8 mouse cellular contexts compared by ENCODE assay signal in genomic region chr2:144526981-144527820, GRCm38 (mm10). TPM values are rescaled to one million over a fixed set of nuclear protein-coding genes. Genes with fewer than 3 reads are reported as not detected.
DNase-seq lines count a peak whose midpoint lies in the region; ATAC-seq and TF ChIP-seq lines count a peak whose summit lies in the region.

Dzank1 (minus strand) TSS chr2:144527414.
Polr3f (plus strand) TSS chr2:144527718.

- peak; percentile 98 for ATAC-seq in forebrain, embryonic 12.5 days (ENCODE audit: low FRiP score)
- peak; percentile 98 for ATAC-seq in heart, postnatal 0 days (ENCODE audit: insufficient read depth, low read depth)
- peak; percentile 98 for ATAC-seq in liver, embryonic 16.5 days (ENCODE audit: low read depth)
- ATAC-seq in neural tube, embryonic 13.5 days (ENCODE audit: low read depth): peak; percentile 98

- peak within 1 kb of the TSS; percentile 82 for H3K4me2 ChIP-seq in forebrain, embryonic 12.5 days
- peak within 1 kb of the TSS; percentile 85 for H3K4me2 ChIP-seq in heart, postnatal 0 days (ENCODE audit: low read depth, low read length)
- peak within 1 kb of the TSS; percentile 96 for H3K4me2 ChIP-seq in liver, embryonic 16.5 days (ENCODE audit: low read depth, low read length)
- H3K4me2 ChIP-seq in neural tube, embryonic 13.5 days: peak within 1 kb of the TSS; percentile 96

- peaks cover 20% of the 10 kb centered on the region for H3K4me1 ChIP-seq in E14TG2a.4 (replicated peaks; ENCODE audit: low read depth, low read length)
- H3K4me1 ChIP-seq in forebrain, embryonic 12.5 days: peaks cover 15% of the 10 kb centered on the region
- peaks cover 12% of the 10 kb centered on the region for H3K4me1 ChIP-seq in heart, postnatal 0 days (ENCODE audit: control insufficient read depth, insufficient read depth)
- peaks cover 14% of the 10 kb centered on the region for H3K4me1 ChIP-seq in liver, embryonic 16.5 days (ENCODE audit: control insufficient read depth, low read depth, low read length)
- H3K4me1 ChIP-seq in neural tube, embryonic 13.5 days (replicated peaks): peaks cover 31% of the 10 kb centered on the region
- peaks cover 4% of the 10 kb centered on the region for H3K4me1 ChIP-seq in testis, adult 2 months (ENCODE audit: control insufficient read depth, insufficient read depth, low read length)

- peak; percentile 95 for TF ChIP-seq EP300 in heart, postnatal 0 days (IDR thresholded peaks at IDR 0.05; ENCODE audit: low read depth)

- WGBS in forebrain, embryonic 12.5 days: 1% methylated on average over 56 of the region's 56 CpGs
- WGBS in heart, postnatal 0 days: under 1% methylated on average over 56 of the region's 56 CpGs
- 1% methylated on average over 56 of the region's 56 CpGs for WGBS in liver, embryonic 16.5 days (ENCODE audit: insufficient replicate concordance)
- 1% methylated on average over 56 of the region's 56 CpGs for WGBS in neural tube, embryonic 13.5 days

- H3K27me3 ChIP-seq in E14TG2a.4 (ENCODE audit: insufficient read depth, low read length): peaks cover 13% of the 10 kb centered on the region
- H3K27me3 ChIP-seq in forebrain, embryonic 12.5 days: 0 out of 2 replicates have a peak, but pooled peaks cover 4% of the 10 kb centered on the region
- 0 out of 2 replicates have a peak, but pooled peaks cover 4% of the 10 kb centered on the region for H3K27me3 ChIP-seq in heart, postnatal 0 days (ENCODE audit: control insufficient read depth, insufficient read depth, low read length)
- peaks cover 10% of the 10 kb centered on the region for H3K27me3 ChIP-seq in liver, embryonic 16.5 days (ENCODE audit: control insufficient read depth, insufficient read depth, low read depth, low read length)
- H3K27me3 ChIP-seq in neural tube, embryonic 13.5 days: 0 out of 2 replicates have a peak, but pooled peaks cover 6% of the 10 kb centered on the region
- no peaks in the 10 kb centered on the region for H3K27me3 ChIP-seq in testis, adult 2 months (ENCODE audit: control insufficient read depth, insufficient read depth, low read length)

- DNase-seq in c-Kit-positive CD71-positive TER-119-positive erythroid progenitor cells, embryonic 14.5 days (ENCODE audit: low spot score): peak; percentile 92
- peak; percentile 98 for DNase-seq in heart, postnatal 0 days (ENCODE audit: low spot score)
- DNase-seq in kidney, postnatal 4 days: peak; percentile 96 to 98

- H3K9me3 ChIP-seq in E14TG2a.4 (ENCODE audit: low read length): no peaks in the 10 kb centered on the region
- H3K9me3 ChIP-seq in forebrain, embryonic 12.5 days: no peaks in the 10 kb centered on the region
- no peaks in the 10 kb centered on the region for H3K9me3 ChIP-seq in heart, postnatal 0 days (replicated peaks; ENCODE audit: control insufficient read depth, low read length)
- no peaks in the 10 kb centered on the region for H3K9me3 ChIP-seq in liver, embryonic 16.5 days (replicated peaks; ENCODE audit: control insufficient read depth, low read length)
- no peaks in the 10 kb centered on the region for H3K9me3 ChIP-seq in neural tube, embryonic 13.5 days

- H3K4me3 ChIP-seq in E14TG2a.4 (replicated peaks; ENCODE audit: low read length): peak within 1 kb of the TSS; percentile 97
- H3K4me3 ChIP-seq in forebrain, embryonic 12.5 days (replicated peaks): peak within 1 kb of the TSS; percentile 94
- H3K4me3 ChIP-seq in heart, postnatal 0 days (ENCODE audit: low read depth, low read length): peak within 1 kb of the TSS; percentile 91
- peak within 1 kb of the TSS; percentile 81 for H3K4me3 ChIP-seq in liver, embryonic 16.5 days (ENCODE audit: low read depth, low read length)
- H3K4me3 ChIP-seq in neural tube, embryonic 13.5 days: peak within 1 kb of the TSS; percentile 95
- H3K4me3 ChIP-seq in testis, adult 2 months (ENCODE audit: control insufficient read depth, low read depth, low read length): peak within 1 kb of the TSS; percentile 85

- no peak for TF ChIP-seq CTCF in E14TG2a.4 (conservative IDR thresholded peaks at IDR 0.05; ENCODE audit: low read length)
- TF ChIP-seq CTCF in heart, postnatal 0 days (IDR thresholded peaks at IDR 0.05; ENCODE audit: low read depth): no peak
- no peak for TF ChIP-seq CTCF in testis, adult 2 months (IDR thresholded peaks at IDR 0.05; ENCODE audit: control insufficient read depth, insufficient read depth, insufficient replicate concordance, low read depth, low read length)

- peak; percentile 49; the same call in 1 of the 2 replicates for TF ChIP-seq POLR2A in testis, adult 2 months (IDR thresholded peaks at IDR 0.05; ENCODE audit: control insufficient read depth, low read depth, low read length)

- peak within 1 kb of the TSS; percentile 94 for H3K27ac ChIP-seq in forebrain, embryonic 12.5 days
- peak within 1 kb of the TSS; percentile 94 for H3K27ac ChIP-seq in heart, postnatal 0 days (ENCODE audit: low read depth)
- H3K27ac ChIP-seq in liver, embryonic 16.5 days (ENCODE audit: low read length): peak within 1 kb of the TSS; percentile 86
- peak within 1 kb of the TSS; percentile 97 for H3K27ac ChIP-seq in neural tube, embryonic 13.5 days (replicated peaks)
- peak within 1 kb of the TSS; percentile 71 for H3K27ac ChIP-seq in testis, adult 2 months (ENCODE audit: control insufficient read depth, insufficient read depth, low read depth, low read length)

- peaks cover 25% of the 10 kb centered on the region for H3K36me3 ChIP-seq in E14TG2a.4 (ENCODE audit: insufficient read depth, low read length)
- H3K36me3 ChIP-seq in forebrain, embryonic 12.5 days (replicated peaks): peaks cover 8% of the 10 kb centered on the region; the same call in 1 of the 2 replicates
- H3K36me3 ChIP-seq in heart, postnatal 0 days (replicated peaks; ENCODE audit: control insufficient read depth, insufficient read depth, low read length): peaks cover 10% of the 10 kb centered on the region
- no peaks in the 10 kb centered on the region for H3K36me3 ChIP-seq in liver, embryonic 16.5 days (ENCODE audit: control insufficient read depth, insufficient read depth)
- H3K36me3 ChIP-seq in neural tube, embryonic 13.5 days: peaks cover 15% of the 10 kb centered on the region
- no peaks in the 10 kb centered on the region for H3K36me3 ChIP-seq in testis, adult 2 months (ENCODE audit: control insufficient read depth, insufficient read depth, low read length)

- H3K9ac ChIP-seq in forebrain, embryonic 12.5 days: peak within 1 kb of the TSS; percentile 90
- peak within 1 kb of the TSS; percentile 94 for H3K9ac ChIP-seq in heart, postnatal 0 days (replicated peaks; ENCODE audit: low read depth, low read length)
- peak within 1 kb of the TSS; percentile 84 for H3K9ac ChIP-seq in liver, embryonic 16.5 days (ENCODE audit: low read depth, low read length)
- H3K9ac ChIP-seq in neural tube, embryonic 13.5 days: peak within 1 kb of the TSS; percentile 92

RNA-seq across cellular contexts. Expression of gene Dzank1, which starts in this region (rescaled TPM):
- polyA plus RNA-seq in forebrain, embryonic 12.5 days (2016; fragmentation: Nextera tagmentation; extraction: Ambion mirVana): 4.6 and 4.9 TPM in 2 replicates
- 0.50 TPM in 1 of 2 replicates, not detected in the other for total RNA-seq in heart, postnatal 0 days (2014; rRNA removed; ENCODE audit: low replicate concordance)
- 0.67 and 0.79 TPM in 2 replicates for polyA plus RNA-seq in heart, postnatal 0 days (2015; fragmentation: Nextera tagmentation; extraction: Ambion mirVana)
- 0.02 and 0.14 TPM in 2 replicates for polyA plus RNA-seq in liver, embryonic 16.5 days (2015; fragmentation: Nextera tagmentation; extraction: Ambion mirVana)
- polyA plus RNA-seq in neural tube, embryonic 13.5 days (2015; fragmentation: Nextera tagmentation; extraction: Ambion mirVana): 9.7 and 12.9 TPM in 2 replicates
- polyA plus RNA-seq in testis, adult 2 months (2012; rRNA removed): 5.1 and 6.2 TPM in 2 replicates

RNA-seq across cellular contexts. Expression of gene Polr3f, which starts in this region (rescaled TPM):
- polyA plus RNA-seq in forebrain, embryonic 12.5 days (2016; fragmentation: Nextera tagmentation; extraction: Ambion mirVana): 38.9 and 39.5 TPM in 2 replicates
- 15.3 and 17.7 TPM in 2 replicates for total RNA-seq in heart, postnatal 0 days (2014; rRNA removed; ENCODE audit: low replicate concordance)
- polyA plus RNA-seq in heart, postnatal 0 days (2015; fragmentation: Nextera tagmentation; extraction: Ambion mirVana): 12.3 and 12.9 TPM in 2 replicates
- 6.6 and 6.7 TPM in 2 replicates for polyA plus RNA-seq in liver, embryonic 16.5 days (2015; fragmentation: Nextera tagmentation; extraction: Ambion mirVana)
- polyA plus RNA-seq in neural tube, embryonic 13.5 days (2015; fragmentation: Nextera tagmentation; extraction: Ambion mirVana): 27.4 and 28.4 TPM in 2 replicates
- polyA plus RNA-seq in testis, adult 2 months (2012; rRNA removed): 7.4 TPM in 2 replicates

Comparison
In these comparisons a context has a peak if more than half of its experiments do, and no peak if none do; other contexts are left out.
1. Peak in every context shown above with its lines: DNase-seq, ATAC-seq, H3K4me3 ChIP-seq and H3K27ac ChIP-seq.